Mouse (Mus musculus) ES-E14 (cell line): ENCODE measurements around the gene Srebf1.

Source experiments
- CHD2 ChIP-seq: IDR thresholded peaks from 2 replicates; pipeline ENCODE4 v1.6.1; 2014; ENCODE audit warnings: mild to moderate bottlenecking, low read depth, low read length, inconsistent platforms
- MAFK ChIP-seq: IDR thresholded peaks from 2 replicates; pipeline ENCODE4 v1.6.1; 2014; ENCODE audit warnings: mild to moderate bottlenecking, low read depth, low read length, inconsistent platforms; ENCODE audit not compliant: insufficient read depth
- ZC3H11A ChIP-seq: IDR thresholded peaks from 2 replicates; pipeline ENCODE4 v1.6.1; 2012; ENCODE audit warnings: low read depth, mild to moderate bottlenecking, inconsistent platforms, low read length, borderline replicate concordance

DNA sequence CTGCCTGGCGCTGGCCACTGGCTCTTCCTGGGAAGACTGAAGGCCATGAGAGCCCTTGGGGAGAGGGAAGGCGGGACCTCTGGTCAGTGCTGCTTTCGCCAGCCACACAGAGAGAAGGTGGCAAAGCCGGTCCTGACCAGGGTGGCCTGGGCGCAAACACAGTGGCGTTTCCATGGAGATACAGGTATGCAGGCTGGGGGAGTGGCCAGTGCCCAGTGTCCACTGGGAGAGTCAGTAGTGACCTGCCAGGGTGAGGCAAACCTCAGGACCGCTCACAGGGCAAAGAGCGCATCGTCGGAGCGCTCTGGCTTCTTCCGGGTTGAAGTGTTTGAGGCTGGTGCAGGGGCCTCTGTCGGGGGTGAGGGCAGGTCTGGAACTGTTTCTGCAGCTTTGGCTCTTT is 7.4 kb upstream of the Srebf1 start:
- TF ChIP-seq CHD2 (no peak), MAFK (no peak), ZC3H11A (no peak)
